Mouse (Mus musculus) heart, postnatal 0 days (tissue): Measurements from ENCODE around the gene Gnptg. TPM values are rescaled to one million over a fixed set of nuclear protein-coding genes. Genes with fewer than 3 reads are reported as not detected.

Experiments
- ATAC-seq: fragments of 200-750 bp; cut with Nextera tagmentation; 2 replicates; pipeline ENCODE4 v1.8.0; 2017; ENCODE audit warnings: low read depth, moderate number of reproducible peaks, moderate library complexity; ENCODE audit not compliant: insufficient read depth
- DNase-seq: peaks from one replicate; pipeline ENCODE4 v3.0.0-alpha.2; 2016; ENCODE audit warnings: low spot score
- H3K27ac ChIP-seq: fragments of 300-500 bp; sonication (generic); 2 replicates; pipeline ENCODE4 v1.5.1; 2014; ENCODE audit warnings: low read depth, mild to moderate bottlenecking
- H3K27me3 ChIP-seq: fragments of 300-500 bp; sonication (generic); 2 replicates; pipeline ENCODE4 v1.6.1; 2014; ENCODE audit warnings: low read length, mixed read lengths; ENCODE audit not compliant: control insufficient read depth, insufficient read depth
- H3K36me3 ChIP-seq: fragments of 300-500 bp; sonication (generic); replicated peaks from 2 replicates; pipeline ENCODE4 v1.6.1; 2014; ENCODE audit warnings: low read length, mixed read lengths; ENCODE audit not compliant: control insufficient read depth, insufficient read depth
- H3K4me1 ChIP-seq: fragments of 300-500 bp; sonication (generic); 2 replicates; pipeline ENCODE4 v1.6.1; 2014; ENCODE audit warnings: antibody characterized with exemption; ENCODE audit not compliant: control insufficient read depth, insufficient read depth
- H3K4me2 ChIP-seq: fragments of 300-500 bp; sonication (generic); 2 replicates; pipeline ENCODE4 v1.6.1; 2014; ENCODE audit warnings: low read depth, mild to moderate bottlenecking, low read length, moderate library complexity
- H3K4me3 ChIP-seq: fragments of 300-500 bp; sonication (generic); 2 replicates; pipeline ENCODE4 v1.5.1; 2014; ENCODE audit warnings: low read depth, low read length
- H3K9ac ChIP-seq: fragments of 300-500 bp; sonication (generic); replicated peaks from 2 replicates; pipeline ENCODE4 v1.6.1; 2014; ENCODE audit warnings: low read depth, low read length, mixed read lengths
- H3K9me3 ChIP-seq: fragments of 300-500 bp; sonication (generic); replicated peaks from 2 replicates; pipeline ENCODE4 v1.6.1; 2016; ENCODE audit warnings: low read length; ENCODE audit not compliant: control insufficient read depth
- CTCF ChIP-seq: IDR thresholded peaks from 2 replicates; pipeline ENCODE4 v1.5.1; 2016; ENCODE audit warnings: antibody characterized with exemption, control low read depth, low read depth
- EP300 ChIP-seq: IDR thresholded peaks from 2 replicates; pipeline ENCODE4 v1.6.1; 2016; ENCODE audit warnings: antibody characterized with exemption, low read depth
- WGBS: fragments of 180-500 bp; shearing (Covaris S2); extraction: QIAGEN DNeasy Blood & Tissue Kit; methylation state at CpG from one replicate; pipeline ENCODE4 v1.1.7; 2014; 5-methylcytosine and 5-hydroxymethylcytosine counted together
- polyA plus RNA-seq: library from polyadenylated mRNA; unstranded; fragments of >200 nt; fragmentation: Nextera tagmentation; extraction: Ambion mirVana; gene quantifications from 2 replicates; pipeline ENCODE4 v1.2.1, GENCODE M21; 2015
- total RNA-seq: library from RNA; depleted of rRNA; stranded (reverse); fragments of >200 nt; gene quantifications from 2 replicates; pipeline ENCODE4 v1.2.3, GENCODE M21; 2014; ENCODE audit warnings: low replicate concordance

Gnptg gene
- total and polyA plus RNA-seq, 2 experiments from 2014 or later: 21.0 to 24.2 TPM

DNA sequence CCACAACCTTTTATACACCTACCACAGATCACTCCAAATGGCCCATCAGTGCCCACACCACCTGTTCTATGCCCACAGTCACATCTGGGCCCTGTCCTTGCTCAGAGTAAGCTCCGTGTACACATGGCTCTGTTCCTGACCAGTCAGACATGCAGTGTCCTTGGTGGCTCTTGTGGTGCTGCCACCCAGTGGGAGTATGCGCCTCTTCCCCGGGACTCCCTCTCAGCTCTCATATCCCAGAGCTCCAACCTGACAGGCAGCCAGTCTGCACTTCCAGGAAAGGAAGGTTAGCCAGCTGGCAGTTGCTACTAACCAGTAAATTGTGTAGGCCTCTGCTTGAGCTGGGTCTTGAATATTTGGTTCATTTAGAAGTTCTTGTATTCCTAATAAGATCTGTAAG lies 24.5 kb upstream of the Gnptg start:
- Histone ChIP-seq H3K27ac (no peak overlapping the region), H3K4me3 (no peak overlapping the region), H3K9ac (no peak overlapping the region), H3K4me2 (no peak overlapping the region), H3K27me3 (no peaks in the 10 kb centered on the region), H3K36me3 (peaks cover 75% of the 10 kb centered on the region), H3K4me1 (no peaks in the 10 kb centered on the region), H3K9me3 (no peaks in the 10 kb centered on the region)
- WGBS: 45% methylated on average over 3 of the region's 3 CpGs
- DNase-seq (peak; percentile 32), ATAC-seq (peak; percentile 60; the same call in 1 of the 2 replicates)
- TF ChIP-seq CTCF (peak; percentile 47), EP300 (no peak)

DNA sequence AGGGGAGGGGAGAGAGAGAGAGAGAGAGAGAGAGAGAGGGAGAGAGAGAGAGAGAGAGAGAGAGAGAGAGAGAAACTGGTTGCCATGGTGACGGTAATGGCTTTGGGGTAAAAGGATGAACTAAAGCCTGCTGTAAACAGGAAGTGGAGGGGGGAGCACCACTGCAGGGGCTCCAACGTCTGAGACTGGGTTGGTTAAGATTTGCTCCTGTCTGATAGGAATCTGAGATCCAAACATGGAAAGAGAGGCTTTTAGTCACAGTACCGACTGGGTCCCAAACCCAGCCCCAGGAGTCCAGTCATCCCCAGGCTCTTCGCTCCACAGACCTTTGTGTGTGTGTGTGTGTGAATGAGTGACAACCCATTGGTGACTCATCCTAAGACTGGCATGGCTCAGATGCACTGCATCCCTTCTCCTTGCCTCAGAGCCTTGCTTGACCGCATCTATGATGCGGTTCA lies 17.9 kb upstream of the Gnptg start:
- peak overlapping the region; percentile 7; the same call in 1 of the 2 replicates for H3K27ac ChIP-seq
- peaks cover 18% of the 10 kb centered on the region for H3K36me3 ChIP-seq
- H3K27me3 ChIP-seq: peaks cover 25% of the 10 kb centered on the region
- ATAC-seq (no peak), DNase-seq (no peak)
- TF ChIP-seq CTCF: no peak
- no peak for TF ChIP-seq EP300
- no peak overlapping the region for H3K9ac ChIP-seq
- H3K4me3 ChIP-seq: no peak overlapping the region
- H3K4me1 ChIP-seq: peaks cover 5% of the 10 kb centered on the region; the same call in 1 of the 2 replicates
- H3K9me3 ChIP-seq: no peaks in the 10 kb centered on the region
- H3K4me2 ChIP-seq: no peak overlapping the region
- 52% methylated on average over 6 of the region's 6 CpGs for WGBS

DNA sequence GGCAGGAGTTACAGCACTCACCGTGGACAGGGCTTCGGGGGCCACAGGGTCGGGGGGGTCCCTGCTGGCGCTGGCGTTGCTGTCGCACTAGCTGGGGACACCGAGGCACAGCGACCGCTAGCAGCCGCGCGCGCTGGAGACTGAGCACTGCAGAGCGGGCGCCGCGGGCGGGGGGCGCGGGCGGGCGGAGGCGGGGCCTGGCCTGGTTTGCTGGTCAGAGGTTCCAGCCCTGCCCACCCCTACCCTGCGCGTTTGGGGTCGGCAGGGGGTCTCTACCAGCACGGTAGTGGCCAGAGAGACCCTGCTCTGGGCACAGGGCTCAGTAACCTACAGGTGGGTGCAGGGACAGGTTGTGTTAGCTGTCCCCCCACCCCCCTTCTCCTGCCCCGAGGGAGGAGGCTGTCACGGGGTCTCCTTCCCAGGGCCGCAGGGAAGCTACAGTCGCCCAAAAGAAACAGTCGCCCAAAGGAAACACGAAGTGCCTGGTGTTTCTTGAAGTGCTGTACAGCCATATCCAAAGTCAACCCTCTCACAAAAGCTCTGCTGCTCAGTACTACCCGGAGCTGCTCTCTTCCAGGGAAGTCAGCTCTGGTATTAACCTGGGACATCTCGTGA lies 16.3 kb upstream of the Gnptg start, which contains the start of gene Baiap3:
TSS of gene Baiap3 (minus strand) at position 225 of the 615 bp plus-strand sequence.
- Histone ChIP-seq H3K36me3 (peaks cover 12% of the 10 kb centered on the region; the same call in 1 of the 2 replicates), H3K4me2 (peak within 1 kb of the TSS; percentile 59), H3K9me3 (no peaks in the 10 kb centered on the region), H3K9ac (no peak within 1 kb of the TSS; the same call in 1 of the 2 replicates), H3K27ac (no peak within 1 kb of the TSS), H3K27me3 (peaks cover 25% of the 10 kb centered on the region), H3K4me1 (peaks cover 5% of the 10 kb centered on the region; the same call in 1 of the 2 replicates), H3K4me3 (peak within 1 kb of the TSS; percentile 35)
- ATAC-seq (peak; percentile 36; the same call in 1 of the 2 replicates), DNase-seq (no peak)
- WGBS: 5% methylated on average over 35 of the region's 35 CpGs
- TF ChIP-seq EP300 (no peak), CTCF (no peak)

DNA sequence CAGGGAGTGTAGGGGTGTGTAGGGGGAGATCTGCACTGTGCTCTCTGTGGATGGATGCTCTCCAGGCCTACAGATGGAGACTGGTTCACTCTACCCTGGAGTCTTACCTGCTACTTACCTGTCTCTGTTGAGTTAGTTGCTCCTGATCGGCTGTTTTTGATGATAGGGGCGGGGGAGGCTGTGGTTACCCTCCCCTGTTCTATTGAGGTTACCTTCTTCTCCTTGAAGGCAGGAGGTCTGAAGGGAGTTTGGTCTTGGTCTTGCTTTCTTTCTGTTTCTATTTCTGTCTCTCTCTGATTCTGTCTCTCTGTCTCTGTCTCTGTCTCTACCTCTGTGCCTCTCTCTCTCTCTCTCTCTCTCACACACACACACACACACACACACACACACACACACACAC lies 15.2 kb upstream of the Gnptg start:
- peaks cover 9% of the 10 kb centered on the region; the same call in 1 of the 2 replicates for H3K36me3 ChIP-seq

DNA sequence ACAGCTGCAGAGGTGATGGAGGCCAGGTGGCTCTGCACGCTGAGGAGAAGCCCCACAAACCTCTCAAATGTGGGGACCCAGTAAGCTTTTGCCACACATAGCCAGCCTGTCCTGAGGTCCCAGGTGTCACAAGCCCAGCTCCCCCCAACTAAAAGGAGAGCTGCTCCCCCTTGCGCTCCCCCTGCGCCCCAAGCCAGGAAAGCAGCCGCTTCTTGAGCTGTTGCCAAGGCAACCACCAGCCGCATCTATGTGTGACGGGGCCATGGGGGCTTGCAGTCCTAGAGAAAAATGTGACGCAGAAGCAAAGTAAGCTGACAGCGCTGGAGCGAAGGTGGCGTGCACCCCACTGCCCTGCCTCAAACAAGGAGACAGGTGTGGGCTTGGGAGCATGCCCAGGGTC lies 13.8 kb upstream of the Gnptg start:
- H3K9ac ChIP-seq: no peak overlapping the region
- ATAC-seq: no peak
- no peak for DNase-seq
- 30% methylated on average over 10 of the region's 10 CpGs for WGBS
- H3K27ac ChIP-seq: no peak overlapping the region
- H3K9me3 ChIP-seq: no peaks in the 10 kb centered on the region
- H3K4me3 ChIP-seq: no peak overlapping the region
- H3K4me1 ChIP-seq: peaks cover 5% of the 10 kb centered on the region; the same call in 1 of the 2 replicates
- no peak overlapping the region for H3K4me2 ChIP-seq
- TF ChIP-seq CTCF: no peak
- TF ChIP-seq EP300: no peak
- 0 out of 2 replicates have a peak, but pooled peaks cover 7% of the 10 kb centered on the region for H3K36me3 ChIP-seq
- peaks cover 25% of the 10 kb centered on the region for H3K27me3 ChIP-seq

More for the DNA sequence above, 15.2 kb upstream of the Gnptg start:
- WGBS: 63% methylated on average over 2 of the region's 2 CpGs
- no peak overlapping the region for H3K27ac ChIP-seq
- H3K4me2 ChIP-seq: no peak overlapping the region
- peaks cover 25% of the 10 kb centered on the region for H3K27me3 ChIP-seq
- no peak for TF ChIP-seq CTCF
- ATAC-seq (no peak), DNase-seq (no peak)
- no peaks in the 10 kb centered on the region for H3K9me3 ChIP-seq
- no peak overlapping the region for H3K9ac ChIP-seq
- peaks cover 5% of the 10 kb centered on the region; the same call in 1 of the 2 replicates for H3K4me1 ChIP-seq
- H3K4me3 ChIP-seq: no peak overlapping the region

DNA sequence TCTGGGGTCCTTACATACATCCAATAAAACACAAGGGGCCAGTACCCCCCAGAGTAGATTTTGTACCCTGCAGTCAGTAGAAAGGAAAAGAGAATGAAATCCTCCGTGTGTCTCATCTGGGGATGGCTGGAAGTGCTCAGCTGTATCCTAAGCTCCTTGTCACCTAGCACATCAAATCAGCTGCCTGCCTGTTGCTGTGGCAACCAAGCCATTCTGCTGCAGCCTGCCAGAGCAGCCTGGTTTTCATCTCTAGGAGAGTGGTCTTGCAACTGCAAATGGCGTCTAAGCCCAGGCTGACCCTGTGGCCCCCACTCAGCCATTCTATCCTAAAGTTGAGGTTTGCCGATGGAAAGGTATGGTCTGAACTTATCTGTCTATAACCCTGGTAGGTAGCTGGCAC lies 12.7 kb upstream of the Gnptg start:
- H3K27me3 ChIP-seq: peaks cover 25% of the 10 kb centered on the region
- no peak overlapping the region for H3K4me3 ChIP-seq
- DNase-seq: no peak
- TF ChIP-seq CTCF (no peak), EP300 (no peak)
- no peak overlapping the region for H3K9ac ChIP-seq
- H3K27ac ChIP-seq: no peak overlapping the region
- 41% methylated on average over 3 of the region's 3 CpGs for WGBS
- no peaks in the 10 kb centered on the region for H3K36me3 ChIP-seq
- no peaks in the 10 kb centered on the region for H3K9me3 ChIP-seq
- no peak overlapping the region for H3K4me2 ChIP-seq
- H3K4me1 ChIP-seq: peaks cover 5% of the 10 kb centered on the region; the same call in 1 of the 2 replicates
- ATAC-seq: no peak
